Mouse (Mus musculus) MEL-GATA-1-ER (cell line): ENCODE results near the gene Dennd5b.
A peak's percentile ranks its signal among the peaks of the same experiment; 100 is the strongest.

Source experiments
- DNase-seq: peaks from one replicate; pipeline ENCODE4 v3.0.0-alpha.2; 2012; ENCODE audit warnings: low read depth; ENCODE audit errors: extremely low read depth

Dennd5b gene

DNA sequence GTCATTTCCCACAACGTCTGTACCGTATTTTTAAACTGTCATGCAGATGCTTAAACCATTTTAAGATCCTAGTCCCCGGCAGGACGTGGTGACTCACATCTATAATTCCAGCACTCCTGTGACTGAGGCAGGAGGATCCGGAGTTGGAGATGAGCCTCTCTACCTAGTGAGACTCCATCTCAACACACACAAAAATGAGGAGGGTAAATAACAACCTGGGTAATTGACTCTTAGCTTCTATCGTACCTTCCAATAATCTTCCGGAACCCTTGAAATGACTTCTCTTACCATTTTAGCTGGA is 413 bp upstream of the Dennd5b start:
- no peak for DNase-seq

GRCm38 (mm10) chr6:149100174-149101075 is 1.1 kb downstream of the Dennd5b start:
- DNase-seq: no peak

DNA sequence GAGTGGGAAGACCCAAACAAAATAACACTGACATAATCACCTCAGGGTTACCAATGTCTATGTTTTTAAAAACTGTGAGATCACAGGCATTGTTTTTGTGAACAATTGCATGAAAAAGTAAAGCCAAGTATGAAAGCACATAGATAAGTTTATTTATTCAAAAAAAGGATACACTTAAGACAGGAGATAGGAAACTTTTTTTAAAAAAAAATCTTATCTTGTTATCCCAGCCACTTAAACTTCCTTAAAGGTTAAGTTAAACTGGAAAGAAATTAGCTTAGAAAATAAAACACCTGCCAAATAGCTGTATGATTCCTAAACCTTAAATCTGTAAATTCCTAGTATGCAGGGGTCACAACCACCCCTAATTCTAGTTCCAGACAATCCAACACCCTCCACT is 2.5 kb downstream of the Dennd5b start:
- DNase-seq: no peak

GRCm38 (mm10) chr6:149097276-149097675 is 4.2 kb downstream of the Dennd5b start:
- DNase-seq: no peak

- no peak for DNase-seq
Observed at GRCm38 (mm10) chr6:149096233-149096632, 5.2 kb downstream of the Dennd5b start.

DNA sequence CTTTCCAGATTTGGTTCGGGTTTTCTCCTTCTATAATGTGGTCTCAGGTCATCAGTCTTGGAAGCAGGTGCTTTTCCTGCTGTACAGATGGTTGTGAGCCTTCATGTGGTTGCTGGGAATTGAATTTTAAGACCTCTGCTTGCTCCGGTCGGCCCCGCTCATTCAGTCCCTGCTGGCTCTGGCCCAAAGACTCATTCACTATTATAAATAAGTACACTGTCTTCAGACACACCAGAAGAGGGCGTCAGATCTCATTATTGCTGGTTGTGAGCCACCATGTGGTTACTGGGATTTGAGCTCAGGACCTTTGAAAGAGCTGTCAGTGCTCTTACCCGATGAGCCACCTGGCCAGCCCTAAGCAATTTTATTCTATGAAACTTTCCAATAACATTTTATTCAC is 6.1 kb downstream of the Dennd5b start:
- DNase-seq: no peak

GRCm38 (mm10) chr6:149094555-149094954 is 6.9 kb downstream of the Dennd5b start:
- DNase-seq: no peak

GRCm38 (mm10) chr6:149093465-149093864 is 8.0 kb downstream of the Dennd5b start:
- no peak for DNase-seq

DNA sequence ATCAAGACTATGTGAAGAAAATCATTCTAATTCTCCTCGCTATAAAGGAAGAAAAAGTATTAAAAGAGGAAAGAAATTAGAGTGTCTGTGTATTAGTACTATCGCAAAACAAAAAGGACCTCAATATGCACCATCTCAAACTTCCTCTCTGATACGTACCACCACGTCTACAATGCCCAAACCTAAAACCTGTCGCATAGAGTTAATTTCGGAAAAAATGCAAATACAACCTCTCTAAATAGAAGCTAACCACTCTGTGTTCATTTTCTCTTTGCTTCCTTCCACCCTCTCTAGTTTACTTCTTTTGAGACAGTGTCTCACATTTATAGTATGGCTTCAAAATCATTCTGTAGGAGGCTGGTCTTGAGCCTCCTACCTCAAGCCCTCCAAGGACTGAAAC is 9.1 kb downstream of the Dennd5b start:
- DNase-seq: no peak

- DNase-seq: no peak
Observed at GRCm38 (mm10) chr6:149077136-149077808, 24.2 kb downstream of the Dennd5b start.

DNA sequence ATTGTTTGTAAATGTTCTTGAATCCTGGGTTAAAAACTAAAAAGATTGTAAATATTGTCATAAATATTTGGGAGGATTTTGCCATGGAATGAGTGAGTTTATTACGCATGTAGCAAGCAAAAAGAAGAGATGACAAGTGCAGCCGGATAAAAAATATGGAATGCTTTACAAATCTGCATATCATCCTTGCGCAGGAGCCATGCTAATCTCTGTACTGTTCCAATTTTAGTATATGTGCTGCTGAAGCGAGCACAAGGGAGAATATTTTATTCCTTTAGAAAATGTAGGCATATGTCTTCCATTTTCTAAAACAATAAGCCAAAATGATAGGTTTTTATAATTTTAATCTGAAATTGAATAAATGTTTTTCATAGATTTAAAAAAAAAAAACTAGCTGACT is 27.6 kb downstream of the Dennd5b start:
- DNase-seq: no peak

- no peak for DNase-seq
Observed at GRCm38 (mm10) chr6:149072873-149073272, 28.6 kb downstream of the Dennd5b start.

DNA sequence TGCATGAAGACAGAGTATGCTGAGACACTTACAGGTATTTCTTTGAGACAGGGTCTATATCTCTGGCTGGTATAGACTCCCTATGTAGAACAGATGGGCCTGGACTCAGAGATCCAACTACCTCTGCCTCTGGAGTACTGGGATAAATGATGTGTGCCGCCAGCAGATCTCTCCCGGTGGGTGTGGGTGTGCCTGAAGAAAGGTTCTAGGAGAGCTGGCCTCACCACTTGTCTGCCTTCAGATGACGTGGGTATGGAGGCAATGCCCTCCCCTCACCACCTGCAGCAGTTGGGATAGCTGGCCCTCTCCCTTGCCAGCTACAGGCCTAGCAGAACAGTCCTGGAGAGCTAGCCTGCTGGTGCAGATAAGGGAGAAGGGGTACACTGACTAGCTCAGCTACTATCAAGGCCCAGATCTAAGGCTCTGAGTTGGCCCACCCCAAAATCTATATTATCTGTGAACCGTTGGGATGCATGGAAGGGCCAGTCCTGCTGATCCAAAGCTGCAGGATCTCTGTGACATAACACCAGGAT is 30.8 kb downstream of the Dennd5b start:
- DNase-seq: no peak

GRCm38 (mm10) chr6:149063382-149063781 is 38.1 kb downstream of the Dennd5b start:
- DNase-seq: no peak

DNA sequence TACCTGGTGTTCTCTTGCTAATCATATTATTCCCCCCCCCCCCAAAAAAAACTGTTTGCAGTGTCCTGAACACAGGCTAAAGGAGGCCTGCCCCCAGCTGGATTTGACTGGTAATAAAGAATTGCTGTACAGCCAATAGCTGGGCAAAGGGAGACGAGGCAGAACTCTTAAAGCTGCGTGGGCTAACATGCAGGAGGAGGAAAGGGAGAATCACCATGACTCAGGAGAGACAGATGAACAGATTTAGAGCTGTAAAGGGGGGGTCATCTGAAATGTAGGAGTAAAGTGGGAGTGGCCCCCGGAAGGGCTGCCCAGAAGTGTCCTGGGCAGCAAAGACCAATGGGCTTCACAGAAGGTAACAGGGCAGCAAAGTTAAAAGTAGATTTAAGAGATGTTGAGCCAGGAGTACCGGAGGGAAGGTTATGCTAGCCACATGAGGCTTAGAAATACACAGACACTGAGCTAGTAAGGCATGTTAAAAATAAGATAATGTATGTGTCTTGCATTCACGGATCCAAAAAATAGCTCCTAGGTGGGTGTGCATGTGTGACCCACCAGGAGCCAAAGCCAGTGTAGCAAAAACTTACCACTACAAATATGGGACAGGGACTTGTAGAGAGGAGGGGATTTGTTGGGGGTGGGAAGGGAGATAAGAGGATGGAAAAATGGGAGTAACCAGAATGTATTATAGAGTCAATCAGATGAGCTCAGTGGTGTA is 40.7 kb downstream of the Dennd5b start:
- DNase-seq: no peak

- DNase-seq: no peak
Observed at GRCm38 (mm10) chr6:149057947-149058391, 43.5 kb downstream of the Dennd5b start.

DNA sequence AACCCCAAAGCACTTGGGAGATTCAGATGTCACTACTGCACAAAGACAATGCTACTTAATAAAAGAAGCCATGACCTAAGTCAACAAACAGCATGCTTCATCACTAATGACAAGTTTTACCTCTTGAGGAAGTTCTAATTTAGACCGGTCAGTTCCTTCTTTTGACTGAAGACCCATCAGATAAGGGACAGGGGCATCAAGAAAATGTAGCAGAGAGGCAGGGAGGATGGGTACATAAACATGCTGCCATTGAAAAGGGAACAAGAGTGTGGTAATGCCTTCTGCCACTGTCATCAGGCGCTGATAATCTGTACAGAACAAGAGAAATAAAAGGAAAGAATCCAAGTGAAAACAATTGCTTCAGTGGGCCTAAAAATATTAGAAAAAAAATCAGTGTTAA is 46.7 kb downstream of the Dennd5b start:
- peak; percentile 6 for DNase-seq

DNA sequence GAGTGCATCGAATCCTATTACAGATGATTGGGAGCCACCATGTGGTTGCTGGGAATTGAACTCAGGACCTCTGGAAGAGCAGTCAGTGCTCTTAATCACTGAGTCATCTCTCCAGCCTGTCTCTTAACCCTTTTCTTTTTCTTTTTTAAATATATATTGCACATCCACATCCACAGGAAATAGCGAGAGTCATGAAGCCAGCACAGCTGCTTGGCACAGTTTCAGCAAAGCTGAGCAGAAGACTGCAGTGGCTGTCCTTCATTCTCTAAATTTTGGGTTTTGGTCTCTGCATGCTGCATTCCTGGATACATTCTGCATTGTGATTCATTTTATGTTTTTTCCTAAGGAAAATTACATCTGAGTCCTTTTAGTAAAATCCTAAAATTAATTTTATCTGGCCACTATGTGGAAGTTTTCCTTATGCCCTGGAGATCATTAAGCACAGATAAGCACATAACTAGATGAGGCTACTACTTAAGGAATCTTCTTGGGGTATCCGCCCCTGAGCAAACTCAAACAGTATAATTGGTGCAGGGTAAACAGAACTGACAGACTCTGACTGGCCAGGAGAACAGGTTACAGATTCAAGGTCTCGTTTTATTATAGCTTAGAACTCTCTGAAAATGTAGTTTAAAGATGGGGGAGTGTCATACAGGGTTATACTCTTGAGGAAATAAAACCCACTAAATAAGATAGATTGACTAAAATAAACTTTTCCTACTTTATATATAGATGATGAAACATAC is 50.3 kb downstream of the Dennd5b start:
- no peak for DNase-seq

- DNase-seq: no peak
Observed at GRCm38 (mm10) chr6:149040099-149040498, 61.4 kb downstream of the Dennd5b start.

DNA sequence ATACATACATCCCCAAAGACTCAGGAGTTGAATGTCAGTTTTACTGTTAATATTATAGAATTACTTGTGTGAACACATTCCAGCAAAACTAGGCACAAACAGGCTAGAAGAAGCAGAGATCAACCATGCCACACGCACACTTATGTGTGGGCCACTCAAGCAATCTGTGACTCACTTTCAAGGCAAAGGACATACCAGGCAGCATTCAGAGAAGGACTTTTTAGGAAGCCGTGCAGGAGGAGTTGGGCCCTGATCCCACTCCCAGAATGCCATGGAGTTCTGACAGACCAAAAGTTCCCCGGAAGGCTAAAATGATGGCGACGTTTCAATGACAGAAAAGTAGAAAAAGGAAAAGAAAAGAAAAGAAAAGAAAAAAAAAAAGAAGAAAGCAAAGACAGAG is 69.3 kb downstream of the Dennd5b start:
- DNase-seq: no peak

DNA sequence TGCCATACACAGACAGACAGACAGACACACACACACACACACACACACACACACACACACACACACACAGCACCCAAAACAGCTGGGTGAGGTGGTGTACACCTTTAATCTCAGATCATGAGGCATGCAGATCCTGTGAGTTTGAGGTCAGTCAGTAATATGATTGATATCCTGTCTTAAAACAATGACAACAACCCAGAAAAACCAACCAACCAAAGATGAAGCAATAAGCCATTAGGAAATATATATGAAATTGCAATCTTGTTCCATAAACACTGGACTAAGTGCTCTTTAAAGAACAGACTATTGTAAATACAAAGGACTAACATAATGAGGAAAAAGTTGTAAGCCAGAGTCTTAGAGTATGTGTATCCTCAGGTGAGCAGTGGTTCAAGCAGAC is 70.1 kb downstream of the Dennd5b start:
- DNase-seq: no peak
